Comparison of ENCODE assay signal across 15 mouse cellular contexts in the genomic region with DNA sequence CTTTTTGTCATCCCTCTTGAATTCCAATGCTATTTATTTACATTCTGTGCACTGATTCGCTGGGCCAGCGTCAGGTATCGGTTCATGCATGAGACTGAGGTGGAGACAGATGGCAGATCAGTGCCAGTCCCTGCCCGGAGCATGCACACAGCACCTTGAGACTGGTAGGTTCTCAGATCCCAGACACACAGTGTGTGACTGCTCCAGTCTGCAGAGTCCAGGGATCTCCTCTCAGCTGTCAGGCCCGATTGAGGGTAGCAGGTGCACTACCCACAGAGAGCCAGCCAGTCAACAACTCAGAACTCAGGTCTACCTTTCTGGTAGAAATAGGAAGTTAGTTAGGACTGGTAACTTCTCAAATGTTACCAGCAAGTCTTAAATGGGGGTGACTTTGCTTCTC. TPM values are rescaled to one million over a fixed set of nuclear protein-coding genes. Genes with fewer than 3 reads are reported as not detected.
DNase-seq lines count a peak whose midpoint lies in the region; ATAC-seq and TF ChIP-seq lines count a peak whose summit lies in the region.
"Had no signal": no experiment of that assay in that cellular context is flagged by ENCODE, and none has a peak within 500 bp of the region (broad histone marks: within the 10 kb centered on the region; RNA-seq: fewer than 3 reads in every experiment).

No protein-coding gene starts in this region.

- 0 out of 2 replicates have a peak overlapping the region, but pooled peaks have one; percentile 50 for H3K27ac ChIP-seq in forebrain, embryonic 12.5 days
- no peak overlapping the region for H3K27ac ChIP-seq in forebrain, embryonic 11.5 days (ENCODE audit: low read depth, low read length)
- peak overlapping the region; percentile 52; the same call in 1 of the 2 replicates for H3K27ac ChIP-seq in layer of hippocampus, adult 2 months
- H3K27ac ChIP-seq: intestine, embryonic 15.5 days; liver, embryonic 15.5 days had no signal

- H3K9me3 ChIP-seq in forebrain, embryonic 12.5 days: no peaks in the 10 kb centered on the region
- H3K9me3 ChIP-seq in forebrain, embryonic 11.5 days (ENCODE audit: control insufficient read depth, low read length): no peaks in the 10 kb centered on the region
- H3K9me3 ChIP-seq: embryonic facial prominence, embryonic 12.5 days; intestine, embryonic 15.5 days; liver, embryonic 15.5 days; midbrain, embryonic 10.5 days had no signal

- no peaks in the 10 kb centered on the region for H3K36me3 ChIP-seq in forebrain, embryonic 12.5 days (replicated peaks)
- no peaks in the 10 kb centered on the region for H3K36me3 ChIP-seq in forebrain, embryonic 11.5 days (ENCODE audit: control insufficient read depth, insufficient read depth, low read length)
- H3K36me3 ChIP-seq: embryonic facial prominence, embryonic 12.5 days; intestine, embryonic 15.5 days; liver, embryonic 15.5 days; midbrain, embryonic 10.5 days had no signal

- TF ChIP-seq CTCF in layer of hippocampus, adult 2 months (conservative IDR thresholded peaks at IDR 0.05): no peak

- ATAC-seq in forebrain, embryonic 12.5 days (ENCODE audit: low FRiP score): no peak
- ATAC-seq in forebrain, embryonic 11.5 days (replicated peaks; ENCODE audit: low FRiP score): no peak
- ATAC-seq: activated CD4-positive, CD25-positive, alpha-beta regulatory T cell, adult 4 months had no signal

- H3K4me2 ChIP-seq in forebrain, embryonic 12.5 days: no peak overlapping the region
- no peak overlapping the region for H3K4me2 ChIP-seq in forebrain, embryonic 11.5 days (ENCODE audit: low read depth, low read length, severe bottlenecking)
- H3K4me2 ChIP-seq: embryonic facial prominence, embryonic 12.5 days; intestine, embryonic 15.5 days; liver, embryonic 15.5 days had no signal

- no peaks in the 10 kb centered on the region for H3K27me3 ChIP-seq in forebrain, embryonic 12.5 days
- H3K27me3 ChIP-seq in forebrain, embryonic 11.5 days (ENCODE audit: control insufficient read depth, insufficient read depth, low read length): no peaks in the 10 kb centered on the region
- H3K27me3 ChIP-seq: embryonic facial prominence, embryonic 12.5 days; intestine, embryonic 15.5 days; liver, embryonic 15.5 days had no signal

- peaks cover 26% of the 10 kb centered on the region for H3K4me1 ChIP-seq in forebrain, embryonic 12.5 days
- H3K4me1 ChIP-seq in forebrain, embryonic 11.5 days (replicated peaks; ENCODE audit: control insufficient read depth, insufficient read depth, low read length): peaks cover 4% of the 10 kb centered on the region

- H3K9ac ChIP-seq in forebrain, embryonic 12.5 days: no peak overlapping the region
- H3K9ac ChIP-seq in forebrain, embryonic 11.5 days (ENCODE audit: low read length): no peak overlapping the region
- H3K9ac ChIP-seq: embryonic facial prominence, embryonic 12.5 days; intestine, embryonic 15.5 days; liver, embryonic 15.5 days had no signal

- no peak overlapping the region for H3K4me3 ChIP-seq in forebrain, embryonic 12.5 days (replicated peaks)
- no peak overlapping the region for H3K4me3 ChIP-seq in forebrain, embryonic 11.5 days (ENCODE audit: low read depth, low read length)
- H3K4me3 ChIP-seq in layer of hippocampus, adult 2 months: no peak overlapping the region
- H3K4me3 ChIP-seq: embryonic facial prominence, embryonic 12.5 days; intestine, embryonic 15.5 days; liver, embryonic 15.5 days; midbrain, embryonic 10.5 days had no signal

- 89% methylated on average over 5 of the region's 5 CpGs for WGBS in forebrain, embryonic 12.5 days
- 90% methylated on average over 5 of the region's 5 CpGs for WGBS in forebrain, embryonic 11.5 days

- DNase-seq in forebrain, embryonic 11.5 days (ENCODE audit: low spot score): no peak
- DNase-seq in layer of hippocampus, adult 2 months (ENCODE audit: low spot score in 2 of 2): no peak
- DNase-seq in layer of hippocampus, postnatal 10 days (ENCODE audit: low spot score in 2 of 2): no peak
- DNase-seq in cerebellum, adult 11 months: peak; percentile 58
- DNase-seq in cerebellum, postnatal 25 days: peak; percentile 72 to 78
- DNase-seq in heart, postnatal 4 days: no peak
- no peak for DNase-seq in urinary bladder, postnatal 10 days (ENCODE audit: low spot score)
- DNase-seq: lung, postnatal 14 days; thymus, adult 18-20 months had no signal

RNA-seq across cellular contexts. Expression of a gene that starts 18.4 kb away (rescaled TPM):
- polyA plus RNA-seq in forebrain, embryonic 12.5 days (2016; fragmentation: Nextera tagmentation; extraction: Ambion mirVana): 7.6 and 13.4 TPM in 2 replicates
- polyA plus RNA-seq in forebrain, embryonic 11.5 days (2014; fragmentation: Nextera tagmentation; extraction: Ambion mirVana): 17.5 and 19.2 TPM in 2 replicates
- total RNA-seq in layer of hippocampus, adult 2 months (2021): 10 to 100 TPM; 38.1 to 43.9 TPM
- total RNA-seq in layer of hippocampus, postnatal 10 days (2021): 10 to 100 TPM; 72.7 to 76.9 TPM
- total RNA-seq in heart, postnatal 4 days (2021): 10 to 100 TPM; 30.3 to 33.9 TPM

Comparison
In these comparisons a context has a peak if more than half of its experiments do, and no peak if none do; other contexts are left out.
1. DNase-seq: peak in cerebellum, adult 11 months (single experiment) and cerebellum, postnatal 25 days (2 of 2); none in forebrain, embryonic 11.5 days (single experiment), layer of hippocampus, adult 2 months (0 of 2), layer of hippocampus, postnatal 10 days (0 of 2), heart, postnatal 4 days (single experiment) and urinary bladder, postnatal 10 days (single experiment).